Mouse (Mus musculus) megakaryocyte, adult 5-6 weeks (primary cell): ENCODE results near the gene Btbd6. TPM values are rescaled to one million over a fixed set of nuclear protein-coding genes. Genes with fewer than 3 reads are reported as not detected.

Source experiments
- ATAC-seq: 2 replicates; pipeline ENCODE4 v1.8.0; 2016; ENCODE audit warnings: mild to moderate bottlenecking, inconsistent platforms; ENCODE audit not compliant: poor library complexity, severe bottlenecking
- total RNA-seq, 2 experiments: library from RNA; stranded (forward) in 1 of 2; stranded (reverse) in 1 of 2; fragments of 153-499, 151-499 nt in 1 of 2; fragments of 221-1000, 200-1000 nt in 1 of 2; gene quantifications; 2 replicates each; pipeline versions ENCODE4 v1.2.3 to v1.2.4; 2015 to 2017

Gene Btbd6
- total RNA-seq, 2 experiments from 2014 or later = 4.0 to 4.2 TPM

DNA sequence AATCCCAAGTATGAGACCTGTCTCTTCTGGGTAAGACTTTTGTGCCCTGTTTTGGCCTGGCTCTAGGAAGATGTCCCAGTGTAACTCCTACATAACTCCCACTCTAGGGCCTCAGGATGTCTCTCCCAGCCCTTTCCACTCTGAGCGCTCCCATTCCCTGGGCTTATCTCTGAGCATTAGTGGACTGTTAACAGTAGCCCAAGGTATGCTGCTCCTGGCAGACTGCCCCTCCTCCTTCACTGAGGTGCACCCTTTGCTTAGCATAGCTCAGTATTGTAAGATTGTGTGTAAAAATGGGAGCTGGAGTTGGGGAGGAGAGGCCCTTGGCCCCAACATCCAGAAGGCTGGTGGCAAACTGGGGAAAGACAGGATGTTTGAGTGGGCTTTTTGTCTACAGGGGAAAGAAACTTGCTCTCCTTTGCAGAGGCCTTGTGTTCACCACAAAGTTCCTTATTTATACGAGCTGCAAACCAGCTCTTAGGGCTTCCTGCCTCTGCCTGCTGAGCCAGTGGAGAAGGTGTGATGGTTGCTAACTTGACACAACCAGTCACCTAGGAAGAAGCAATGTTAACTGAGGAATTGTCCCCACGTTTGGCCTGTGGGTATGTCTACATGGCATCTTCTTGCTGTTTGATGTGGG is 23.2 kb upstream of the Btbd6 start:
- ATAC-seq = no peak

DNA sequence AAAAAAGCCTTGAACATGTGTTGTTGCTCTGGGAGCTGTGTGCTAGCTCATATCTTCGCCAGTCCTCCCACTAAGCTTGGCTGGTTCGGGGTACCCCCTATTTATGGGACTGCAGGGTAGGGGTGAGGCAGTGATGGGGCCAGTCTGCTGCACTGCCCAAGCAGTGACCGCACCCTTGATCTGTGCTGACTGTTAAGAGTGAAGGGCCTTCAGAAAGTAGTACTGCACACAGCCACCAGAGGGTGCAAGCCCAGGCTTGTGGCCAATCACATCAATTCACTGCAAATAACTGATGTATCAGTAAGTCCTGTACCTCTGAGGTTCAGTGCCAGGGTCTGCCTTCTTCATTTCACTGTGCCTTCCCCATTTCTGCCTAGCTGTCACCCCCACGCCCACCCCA is 20.5 kb upstream of the Btbd6 start:
- ATAC-seq = peak; percentile 80

DNA sequence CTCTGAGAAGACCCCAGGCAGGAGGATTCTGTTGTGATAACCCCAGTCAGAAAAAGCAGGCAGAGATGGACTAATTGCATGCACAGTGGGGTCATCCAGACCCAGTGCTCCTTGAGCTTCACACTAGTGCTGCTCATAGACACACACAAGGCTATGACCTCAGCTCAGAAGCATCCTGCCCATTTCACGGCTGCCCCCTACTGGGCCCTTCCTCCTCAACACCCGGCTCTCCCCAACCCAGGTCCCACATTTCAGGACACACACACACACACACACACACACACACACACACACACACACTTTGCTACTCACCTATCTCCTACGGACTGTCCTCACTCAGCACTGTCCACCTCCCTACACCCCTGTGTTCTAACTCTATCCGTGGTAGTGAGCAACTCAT is 18.0 kb upstream of the Btbd6 start:
- peak; percentile 46 for ATAC-seq

DNA sequence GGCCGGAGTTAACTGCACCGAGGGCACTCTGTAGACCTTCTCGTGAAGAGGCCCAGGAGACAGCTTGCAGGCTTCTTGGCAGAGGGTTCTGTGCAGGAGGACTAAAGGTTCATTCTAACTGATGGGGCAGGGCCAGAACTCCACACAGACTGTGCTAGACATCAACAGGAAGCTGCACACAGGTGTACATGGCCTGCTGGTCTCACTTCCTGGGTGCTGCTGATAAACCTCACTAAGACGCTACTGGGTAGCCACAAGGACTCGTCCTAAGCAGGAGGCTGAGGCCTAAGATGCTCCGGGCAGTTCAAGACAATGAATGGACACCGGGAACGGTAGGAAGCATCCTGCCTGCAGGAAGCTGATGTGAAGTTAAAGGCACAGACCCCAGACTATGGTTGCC is 16.9 kb upstream of the Btbd6 start:
- ATAC-seq = no peak

DNA sequence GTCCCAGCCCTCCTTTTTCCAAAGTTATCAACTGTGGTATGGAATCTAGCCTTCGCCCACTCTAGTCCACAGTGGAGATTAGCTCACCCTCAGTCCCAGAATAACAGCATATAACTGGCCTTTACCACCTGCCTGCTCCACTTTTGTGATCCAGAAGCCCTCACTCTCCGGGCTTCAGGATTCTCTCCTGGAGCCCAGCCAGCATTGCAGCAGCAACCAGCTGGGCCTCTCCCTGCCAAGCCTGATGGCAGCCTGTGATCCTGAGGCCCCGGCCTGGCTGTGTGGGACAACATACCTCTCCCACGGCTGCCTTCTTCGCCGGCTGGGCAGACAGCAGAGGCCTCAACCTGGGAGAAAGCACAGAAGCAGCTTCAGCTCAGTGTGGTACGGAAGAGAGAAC is 14.9 kb upstream of the Btbd6 start:
- ATAC-seq = no peak

DNA sequence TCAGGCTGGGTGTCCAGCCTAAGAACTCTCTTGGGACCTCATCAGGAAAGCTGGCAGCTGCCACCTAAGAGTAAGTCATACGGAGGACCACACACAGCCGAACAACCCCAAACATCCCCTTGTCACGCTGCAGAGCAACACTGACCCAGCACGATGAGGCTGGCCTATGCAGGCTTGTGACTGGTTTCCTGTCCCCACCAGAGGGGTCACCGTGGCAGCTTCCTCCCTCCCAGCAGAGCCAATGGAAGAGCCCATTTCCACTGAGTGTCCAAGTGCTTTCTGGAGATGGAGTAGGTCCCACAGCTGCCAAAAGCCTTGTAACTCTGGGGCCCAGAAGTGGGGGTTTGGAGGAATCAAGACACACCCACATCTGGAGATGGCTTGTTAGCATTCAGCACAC is 14.4 kb upstream of the Btbd6 start:
- no peak for ATAC-seq

DNA sequence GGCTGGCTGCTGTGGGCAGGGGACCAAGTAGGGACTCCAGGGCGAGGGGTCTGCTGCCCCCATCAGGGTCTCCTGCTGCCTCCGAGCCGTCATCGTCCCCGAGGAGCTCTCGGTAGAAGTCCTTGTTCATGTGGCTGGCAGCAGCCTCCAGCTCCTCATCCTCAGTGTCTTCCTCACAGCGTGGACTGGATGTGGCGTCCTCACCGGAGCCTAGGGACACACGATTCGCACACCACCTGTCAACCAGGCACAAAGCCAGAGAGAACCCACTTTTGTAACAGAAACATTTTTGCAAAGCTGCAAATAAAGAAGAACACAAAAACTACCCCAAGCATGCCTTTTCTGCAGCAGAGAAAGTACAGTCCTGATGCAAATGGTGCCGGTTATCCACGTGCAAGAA is 10.5 kb upstream of the Btbd6 start:
- no peak for ATAC-seq

DNA sequence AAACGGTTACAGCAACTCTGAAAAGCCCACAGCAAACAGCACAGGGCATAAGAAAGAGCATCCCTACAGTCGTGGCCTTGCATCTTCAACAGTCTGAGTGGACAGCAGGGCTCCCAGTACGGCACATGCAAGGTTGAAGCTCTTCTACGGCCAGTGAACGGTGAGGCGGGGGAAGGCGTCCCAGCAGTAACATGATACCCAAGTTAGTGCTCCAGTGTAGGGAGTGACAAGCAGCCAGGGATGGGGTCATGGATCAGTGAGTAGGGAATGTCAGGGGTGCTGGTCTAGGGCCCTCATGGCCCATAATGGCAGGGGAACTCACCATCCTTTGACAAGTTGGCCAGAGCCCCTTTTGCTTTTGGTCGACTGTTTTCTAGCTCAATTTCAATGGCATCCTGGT is 7.3 kb upstream of the Btbd6 start:
- ATAC-seq = no peak

DNA sequence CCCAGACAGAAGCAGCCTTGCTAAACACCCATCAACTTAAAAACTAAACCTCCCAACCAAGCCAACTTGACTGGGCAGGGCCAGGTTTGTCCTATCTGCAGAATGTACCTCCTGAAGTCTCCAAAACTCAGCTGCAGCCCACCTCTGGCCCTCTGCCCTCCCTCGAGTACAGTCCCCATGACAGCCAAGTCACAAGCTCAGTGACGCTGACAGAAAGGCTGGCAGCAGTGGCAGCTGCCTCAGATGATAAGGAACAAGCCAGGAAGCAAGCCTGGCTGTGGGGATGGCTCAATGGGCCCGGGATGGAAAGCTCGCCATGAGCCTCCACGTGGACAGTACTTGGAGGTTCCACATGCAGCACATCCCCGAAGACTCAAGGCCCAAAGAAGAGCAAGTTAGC is 6.7 kb upstream of the Btbd6 start:
- no peak for ATAC-seq

DNA sequence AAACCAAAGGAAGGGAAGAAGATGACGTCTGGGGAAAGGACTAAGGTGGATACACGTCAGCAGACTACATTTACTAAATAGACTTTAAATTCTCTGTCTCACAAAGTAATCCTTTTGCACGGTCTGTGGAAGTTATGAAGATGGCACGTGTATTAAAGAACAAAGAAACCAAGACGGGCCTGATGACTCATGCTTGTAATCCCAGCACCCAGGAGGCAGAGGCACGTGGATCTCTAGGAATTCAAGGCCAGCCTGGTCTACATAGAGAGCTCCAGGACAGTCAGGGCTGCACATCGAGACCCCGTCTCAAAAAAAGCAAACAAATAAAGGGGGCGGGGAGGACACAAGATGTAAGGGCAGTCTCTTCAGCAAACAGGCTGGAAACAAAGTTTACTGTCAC is 1.5 kb upstream of the Btbd6 start:
- no peak for ATAC-seq

DNA sequence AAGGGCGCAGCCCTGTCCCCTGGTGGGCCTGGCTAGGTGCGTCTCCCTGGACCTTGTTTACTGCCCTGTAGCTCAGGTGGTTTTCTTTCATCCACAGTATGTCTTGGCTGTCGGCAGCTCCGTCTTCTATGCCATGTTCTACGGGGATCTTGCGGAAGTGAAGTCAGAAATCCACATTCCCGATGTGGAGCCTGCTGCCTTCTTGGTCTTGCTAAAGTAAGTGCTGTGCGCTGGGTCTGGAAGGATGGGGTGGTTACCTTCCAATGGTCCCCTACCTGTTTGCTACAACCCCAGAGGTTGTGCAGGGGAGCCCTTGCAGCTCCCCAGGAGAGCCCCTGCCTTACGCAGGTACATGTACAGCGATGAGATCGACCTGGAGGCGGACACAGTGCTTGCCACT is 874 bp downstream of the Btbd6 start:
- no peak for ATAC-seq

DNA sequence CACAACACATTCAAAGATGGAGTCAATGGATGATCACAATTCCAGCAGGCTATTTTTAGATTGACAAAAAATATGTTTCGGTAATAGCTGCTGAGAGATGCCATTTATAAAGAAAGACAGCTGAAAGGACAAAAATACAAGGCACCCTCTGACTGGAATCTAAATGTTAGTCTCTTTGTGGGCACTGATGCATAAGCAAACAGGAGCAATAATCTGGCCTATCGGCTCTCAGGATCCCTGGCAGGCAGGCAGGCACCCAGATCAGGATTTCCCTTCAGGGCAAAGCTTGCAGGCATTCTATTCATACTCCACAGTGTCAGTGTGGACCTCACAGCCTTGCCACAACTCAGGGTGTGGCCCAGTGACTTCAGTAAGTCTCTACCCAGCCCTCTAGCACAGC is 5.7 kb downstream of the Btbd6 start:
- ATAC-seq = no peak

DNA sequence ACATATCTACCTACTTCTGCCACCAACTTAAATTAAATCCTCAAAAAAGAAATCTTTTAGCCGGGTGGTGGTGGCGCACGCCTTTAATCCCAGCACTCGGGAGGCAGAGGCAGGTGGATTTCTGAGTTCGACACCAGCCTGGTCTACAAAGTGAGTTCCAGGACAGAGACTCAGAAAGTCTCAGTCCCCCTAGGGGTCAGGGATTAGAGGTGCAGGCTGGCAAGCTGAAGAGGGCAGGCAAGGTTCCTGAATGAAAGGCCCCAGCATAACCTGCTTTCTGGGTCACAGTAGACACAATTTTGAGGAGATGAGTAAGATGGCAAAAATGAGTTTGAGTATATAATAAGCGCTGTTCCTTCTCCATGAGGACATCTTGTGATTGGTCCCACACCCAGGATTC is 9.1 kb downstream of the Btbd6 start:
- peak; percentile 66 for ATAC-seq

DNA sequence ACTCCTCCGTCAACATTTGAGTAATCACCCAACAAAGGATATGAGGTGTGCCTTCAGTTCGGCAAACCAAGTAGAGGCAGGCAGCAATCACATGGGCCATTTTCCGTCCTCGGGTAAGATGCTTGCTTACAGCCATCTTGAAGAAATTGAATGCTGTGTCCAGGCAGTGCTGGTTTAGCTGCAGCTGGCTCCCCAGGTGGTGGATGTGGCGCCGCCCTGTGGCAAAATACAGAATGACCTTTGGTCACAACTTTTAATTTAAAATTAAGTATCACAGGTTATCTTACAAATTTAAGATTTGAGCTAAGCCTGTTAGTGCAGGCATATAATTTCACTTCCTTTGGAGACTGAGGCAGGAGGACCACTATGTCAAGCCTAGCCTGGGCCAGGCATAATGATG is 11.6 kb downstream of the Btbd6 start:
- ATAC-seq = no peak

DNA sequence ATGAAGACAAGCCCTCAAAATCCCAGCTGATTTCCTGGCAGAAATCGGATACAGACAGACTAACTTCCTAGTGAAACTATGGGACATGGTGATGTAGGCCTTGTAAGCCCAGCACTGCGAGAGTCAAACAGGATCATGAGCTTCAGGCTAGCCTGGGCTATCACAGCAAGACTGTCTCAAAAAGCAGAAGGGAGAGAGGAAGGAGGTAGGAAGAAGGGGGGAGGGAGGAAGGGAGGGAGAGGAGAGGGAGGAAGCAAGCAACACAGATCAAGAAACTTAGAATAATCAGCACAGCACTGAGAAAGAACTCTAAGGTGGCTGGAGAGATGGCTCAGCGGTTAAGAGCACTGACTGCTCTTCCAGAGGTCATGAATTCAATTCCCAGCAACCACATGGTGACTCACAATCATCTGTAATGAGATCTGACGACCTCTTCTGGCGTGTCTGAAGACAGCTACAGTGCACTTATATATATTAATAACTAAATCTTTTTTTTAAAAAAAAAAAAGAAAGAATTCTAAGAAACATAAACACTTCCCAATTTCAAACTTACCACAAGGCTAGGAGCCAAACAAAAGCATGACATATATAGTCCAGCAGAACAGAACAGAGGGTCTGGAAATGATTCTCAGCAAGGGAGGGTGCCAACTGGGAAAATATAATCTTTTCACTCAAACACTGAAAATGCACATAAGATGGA is 14.6 kb downstream of the Btbd6 start:
- ATAC-seq = no peak

DNA sequence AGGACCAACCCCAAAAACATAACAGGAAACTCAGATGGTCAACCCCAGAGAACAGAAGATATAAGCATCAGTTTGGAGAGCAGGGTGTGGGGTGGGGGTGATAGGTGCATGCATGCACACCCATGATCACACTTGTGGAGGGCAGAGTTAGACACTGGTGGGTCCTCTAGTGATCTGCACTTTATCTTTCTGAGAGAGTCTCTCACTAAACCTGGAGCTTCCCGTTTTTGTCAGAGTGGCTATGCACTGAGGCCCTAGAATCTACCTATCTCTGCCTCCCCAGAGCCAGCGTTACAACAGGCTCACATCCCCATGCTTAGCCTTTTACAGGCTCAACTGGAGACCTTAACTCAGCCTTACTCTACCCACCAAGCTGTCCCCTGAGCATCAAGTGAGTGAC is 15.2 kb downstream of the Btbd6 start:
- ATAC-seq = peak; percentile 33; the same call in 1 of the 2 replicates

DNA sequence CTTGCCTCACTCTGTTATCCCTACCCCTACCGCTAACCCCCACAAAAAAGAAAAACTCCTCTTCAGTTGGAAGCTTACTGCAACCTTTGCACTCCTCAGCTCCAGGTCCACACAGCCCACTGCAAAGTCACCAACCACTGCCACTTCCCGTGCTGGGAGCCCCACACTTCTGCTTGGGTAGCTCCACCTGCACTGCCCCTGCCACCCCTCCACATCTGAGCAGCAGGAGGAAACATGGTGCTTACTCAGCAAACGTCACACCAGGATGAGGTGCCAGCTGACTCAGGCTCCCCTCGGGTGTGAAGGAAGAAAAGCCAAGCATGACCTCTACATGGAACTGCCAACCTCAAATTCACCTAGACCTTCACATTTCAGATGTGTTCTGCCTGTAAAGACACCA is 17.9 kb downstream of the Btbd6 start:
- peak; percentile 73 for ATAC-seq

DNA sequence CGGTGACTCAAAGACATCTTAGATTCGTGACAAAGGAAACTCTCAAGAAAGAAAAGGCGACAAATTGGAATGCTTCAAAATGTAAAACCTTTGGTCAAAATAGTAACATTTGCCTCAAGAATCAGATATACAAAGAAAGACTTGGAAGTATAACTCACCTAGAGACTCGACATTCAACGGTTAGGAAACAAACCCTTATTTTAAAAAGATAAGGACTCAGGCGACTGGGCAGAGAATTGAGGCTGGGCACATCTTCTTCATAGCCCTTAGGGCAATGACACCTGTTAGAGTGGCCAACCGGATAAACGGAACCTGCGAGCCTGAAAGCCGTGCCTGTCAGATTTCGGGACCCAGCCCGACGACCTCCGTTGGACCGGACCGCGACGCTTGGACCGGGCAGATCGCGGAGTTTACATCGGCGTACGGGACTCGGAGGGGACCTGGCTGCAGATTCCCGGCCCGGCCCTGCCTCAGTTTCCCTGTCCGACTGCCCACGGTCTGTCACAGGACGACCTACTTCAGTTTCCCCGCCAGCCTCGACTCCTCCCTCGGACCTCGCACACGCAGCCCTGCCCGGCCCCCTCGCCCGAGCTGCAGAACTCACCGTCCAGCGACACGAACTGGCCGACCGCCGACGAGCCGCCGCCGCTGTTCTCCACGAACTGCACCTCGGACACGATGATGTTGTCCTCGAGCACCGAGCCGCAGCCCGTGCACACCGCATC is 23.4 kb downstream of the Btbd6 start:
- peak; percentile 1 for ATAC-seq

DNA sequence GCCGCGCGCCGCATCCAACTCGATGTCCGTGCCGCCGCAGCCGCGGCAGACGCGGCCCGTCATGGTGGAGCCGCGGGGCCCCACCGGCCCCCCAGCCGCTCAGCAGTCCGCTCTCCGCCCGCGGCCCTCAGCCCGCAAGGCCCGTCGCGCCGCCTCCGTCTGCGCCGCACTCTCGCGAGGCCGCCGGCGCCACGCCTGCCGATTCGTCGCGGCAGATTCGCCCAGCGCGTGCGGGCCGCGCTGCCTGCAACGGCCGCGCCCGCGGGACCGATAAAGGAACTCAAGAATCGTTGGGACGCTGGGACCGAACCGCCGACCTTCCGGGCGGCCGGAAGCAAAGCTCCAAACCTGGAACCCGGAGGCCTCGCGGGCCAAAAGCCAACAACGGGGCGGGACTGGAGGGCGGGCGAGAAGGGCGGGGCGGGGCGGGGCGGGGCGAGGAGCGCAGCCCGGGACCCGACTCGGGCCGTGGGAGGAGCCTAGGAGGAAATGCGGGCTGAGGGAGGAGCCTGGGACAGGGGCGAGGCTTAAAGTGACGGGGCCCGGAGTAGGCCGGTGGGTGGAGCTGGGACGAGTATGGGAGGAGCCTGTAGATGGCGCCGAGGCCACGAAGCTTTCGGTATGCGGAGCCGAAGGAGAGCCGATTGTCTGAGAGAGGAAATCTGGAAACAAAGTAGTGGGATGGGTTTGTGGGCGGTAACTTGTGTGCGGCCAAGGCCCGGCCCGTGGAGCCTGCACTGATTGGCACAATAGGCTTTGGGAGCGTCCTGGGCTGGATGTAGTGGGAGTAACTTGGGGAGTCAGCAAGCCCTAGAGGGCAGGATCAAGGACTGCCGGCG is 24.2 kb downstream of the Btbd6 start, which contains the start of gene Brf1:
TSS of gene Brf1 (minus strand) at position 411 of the 839 bp plus-strand sequence.
- ATAC-seq = peak; percentile 88

DNA sequence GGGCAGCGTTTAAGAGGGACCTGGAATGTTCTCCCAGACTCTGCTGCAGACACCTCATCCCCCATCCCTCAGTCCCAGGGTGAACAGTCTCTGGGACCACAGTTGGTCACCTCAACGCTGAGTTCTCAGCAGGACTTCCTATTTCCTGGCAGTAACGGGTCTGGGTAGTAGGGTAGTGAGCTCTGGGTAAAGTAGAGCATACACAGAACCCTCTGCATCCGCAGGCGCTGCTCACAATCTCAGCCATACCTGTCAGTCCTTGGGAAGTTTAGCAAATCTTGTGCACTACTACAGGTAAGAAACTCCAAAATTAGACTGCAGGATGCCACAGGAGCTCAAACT is 24.8 kb downstream of the Btbd6 start:
- peak; percentile 43 for ATAC-seq

DNA sequence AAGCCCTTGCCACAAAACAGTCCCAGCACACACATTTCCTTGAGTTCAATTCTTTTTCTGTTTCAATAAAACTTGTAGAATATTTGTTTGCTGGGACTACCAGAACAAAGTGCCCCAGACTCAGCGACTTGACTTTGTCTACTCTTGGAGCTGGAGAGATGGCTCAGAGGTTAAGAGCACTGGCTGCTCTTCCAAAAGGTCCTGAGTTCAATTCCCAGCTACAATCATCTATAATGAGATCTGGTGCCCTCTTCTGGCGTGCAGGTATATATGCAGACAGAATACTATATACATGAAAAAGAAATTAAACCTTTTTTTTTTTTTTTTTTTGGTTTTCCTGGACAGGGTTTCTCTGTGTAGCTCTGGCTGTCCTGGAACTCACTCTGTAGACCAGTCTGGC is 26.4 kb downstream of the Btbd6 start:
- no peak for ATAC-seq
